Comparison of ENCODE assay signal across 8 mouse cellular contexts in the genomic region with DNA sequence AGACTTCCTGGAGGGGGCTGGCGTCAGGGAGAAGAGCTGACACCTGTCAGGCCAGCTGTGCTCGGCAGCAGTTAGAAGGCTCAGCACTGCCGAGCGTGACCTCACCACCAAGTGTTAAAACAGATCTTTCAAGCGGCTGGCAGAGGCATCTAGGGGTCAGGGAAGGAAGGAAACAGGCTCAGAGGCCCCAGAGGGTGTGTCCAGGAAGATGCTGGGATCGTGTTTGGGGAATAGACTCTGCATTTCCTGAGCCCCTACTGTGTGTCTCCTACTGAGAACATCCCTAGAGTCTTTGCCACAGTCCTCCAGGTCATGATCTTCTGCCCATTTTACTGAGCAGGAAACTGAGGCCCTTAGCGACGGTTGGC. TPM values are rescaled to one million over a fixed set of nuclear protein-coding genes. Genes with fewer than 3 reads are reported as not detected.
DNase-seq lines count a peak whose midpoint lies in the region; ATAC-seq and TF ChIP-seq lines count a peak whose summit lies in the region.

No protein-coding gene starts in this region.

- H3K27me3 ChIP-seq in midbrain, embryonic 10.5 days (ENCODE audit: low read depth, poor library complexity, severe bottlenecking) = peaks cover 8% of the 10 kb centered on the region; the same call in 1 of the 2 replicates
- H3K27me3 ChIP-seq in midbrain, embryonic 15.5 days (replicated peaks) = peaks cover 4% of the 10 kb centered on the region; the same call in 1 of the 2 replicates
- no peaks in the 10 kb centered on the region for H3K27me3 ChIP-seq in forebrain, embryonic 15.5 days
- H3K27me3 ChIP-seq in cerebellum, adult 2 months (ENCODE audit: control insufficient read depth, insufficient read depth, low read length) = no peaks in the 10 kb centered on the region

- 55% methylated on average over 8 of the region's 8 CpGs for WGBS in midbrain, embryonic 10.5 days
- 48% methylated on average over 8 of the region's 8 CpGs for WGBS in midbrain, embryonic 15.5 days
- 47% methylated on average over 8 of the region's 8 CpGs for WGBS in forebrain, embryonic 15.5 days
- 40% methylated on average over 8 of the region's 8 CpGs for WGBS in cerebellum, adult 2 months

- H3K4me3 ChIP-seq in midbrain, embryonic 10.5 days = peak overlapping the region; percentile 7; the same call in 1 of the 2 replicates
- no peak overlapping the region for H3K4me3 ChIP-seq in midbrain, embryonic 15.5 days
- H3K4me3 ChIP-seq in forebrain, embryonic 15.5 days = no peak overlapping the region
- H3K4me3 ChIP-seq in cerebellum, adult 2 months (replicated peaks; ENCODE audit: insufficient read depth, low read depth, low read length) = no peak overlapping the region

- no peak for TF ChIP-seq CTCF in cerebellum, adult 2 months (IDR thresholded peaks at IDR 0.05; ENCODE audit: borderline replicate concordance, insufficient read depth, low read depth, low read length)

- peaks cover 28% of the 10 kb centered on the region for H3K36me3 ChIP-seq in midbrain, embryonic 10.5 days
- no peaks in the 10 kb centered on the region for H3K36me3 ChIP-seq in midbrain, embryonic 15.5 days (replicated peaks)
- no peaks in the 10 kb centered on the region for H3K36me3 ChIP-seq in forebrain, embryonic 15.5 days

- no peak for ATAC-seq in midbrain, embryonic 15.5 days (replicated peaks)
- ATAC-seq in forebrain, embryonic 15.5 days (replicated peaks) = no peak

- H3K9ac ChIP-seq in midbrain, embryonic 15.5 days = no peak overlapping the region
- no peak overlapping the region for H3K9ac ChIP-seq in forebrain, embryonic 15.5 days (replicated peaks)

- TF ChIP-seq POLR2A in cerebellum, adult 2 months (IDR thresholded peaks at IDR 0.05; ENCODE audit: borderline replicate concordance, insufficient read depth, low read length) = no peak

- DNase-seq in midbrain, embryonic 10.5 days (ENCODE audit: low spot score) = no peak
- peak; percentile 45 for DNase-seq in kidney, postnatal 10 days
- peak; percentile 41 to 42 for DNase-seq in spleen, adult 18-20 months
- no peak for DNase-seq in cerebellum, adult 2 months
- no peak for DNase-seq in T-cell, adult 2 months (ENCODE audit: low spot score)
- no peak for DNase-seq in cerebellum, adult 11-12 months

- peak overlapping the region; percentile 70 for H3K27ac ChIP-seq in midbrain, embryonic 10.5 days (replicated peaks)
- no peak overlapping the region for H3K27ac ChIP-seq in midbrain, embryonic 15.5 days
- 0 out of 2 replicates have a peak overlapping the region, but pooled peaks have one; percentile 41 for H3K27ac ChIP-seq in forebrain, embryonic 15.5 days (replicated peaks)
- no peak overlapping the region for H3K27ac ChIP-seq in cerebellum, adult 2 months (ENCODE audit: insufficient read depth, low read length)

- H3K4me2 ChIP-seq in midbrain, embryonic 15.5 days = no peak overlapping the region
- no peak overlapping the region for H3K4me2 ChIP-seq in forebrain, embryonic 15.5 days (replicated peaks)

- H3K4me1 ChIP-seq in midbrain, embryonic 10.5 days = peaks cover 88% of the 10 kb centered on the region
- peaks cover 29% of the 10 kb centered on the region for H3K4me1 ChIP-seq in midbrain, embryonic 15.5 days
- H3K4me1 ChIP-seq in forebrain, embryonic 15.5 days = peaks cover 60% of the 10 kb centered on the region
- 0 out of 2 replicates have a peak, but pooled peaks cover 3% of the 10 kb centered on the region for H3K4me1 ChIP-seq in cerebellum, adult 2 months (ENCODE audit: control insufficient read depth, insufficient read depth, low read length)

- H3K9me3 ChIP-seq in midbrain, embryonic 10.5 days (replicated peaks) = no peaks in the 10 kb centered on the region
- no peaks in the 10 kb centered on the region for H3K9me3 ChIP-seq in midbrain, embryonic 15.5 days
- no peaks in the 10 kb centered on the region for H3K9me3 ChIP-seq in forebrain, embryonic 15.5 days

RNA-seq across cellular contexts. Expression of a gene that starts 5.0 kb away (rescaled TPM):
- polyA plus RNA-seq in midbrain, embryonic 10.5 days (2016; fragmentation: Nextera tagmentation; extraction: Ambion mirVana) = 10.3 and 10.8 TPM in 2 replicates
- polyA plus RNA-seq in midbrain, embryonic 15.5 days (2015; fragmentation: Nextera tagmentation; extraction: Ambion mirVana) = 2.2 and 2.3 TPM in 2 replicates
- polyA plus RNA-seq in forebrain, embryonic 15.5 days (2015; fragmentation: Nextera tagmentation; extraction: Ambion mirVana) = 5.4 and 6.0 TPM in 2 replicates
- polyA plus RNA-seq in cerebellum, adult 2 months (2012; rRNA removed) = 0.27 and 0.74 TPM in 2 replicates

RNA-seq across cellular contexts. Expression of a gene that starts 28.9 kb away (rescaled TPM):
- polyA plus RNA-seq in midbrain, embryonic 10.5 days (2016; fragmentation: Nextera tagmentation; extraction: Ambion mirVana) = 6.0 and 7.1 TPM in 2 replicates
- 5.1 and 5.2 TPM in 2 replicates for polyA plus RNA-seq in midbrain, embryonic 15.5 days (2015; fragmentation: Nextera tagmentation; extraction: Ambion mirVana)
- 3.4 and 3.7 TPM in 2 replicates for polyA plus RNA-seq in forebrain, embryonic 15.5 days (2015; fragmentation: Nextera tagmentation; extraction: Ambion mirVana)
- 5.5 and 6.3 TPM in 2 replicates for polyA plus RNA-seq in cerebellum, adult 2 months (2012; rRNA removed)

RNA-seq across cellular contexts. Expression of a gene that starts 33.9 kb away (rescaled TPM):
- 619 and 802 TPM in 2 replicates for polyA plus RNA-seq in midbrain, embryonic 10.5 days (2016; fragmentation: Nextera tagmentation; extraction: Ambion mirVana)
- polyA plus RNA-seq in midbrain, embryonic 15.5 days (2015; fragmentation: Nextera tagmentation; extraction: Ambion mirVana) = 127 and 151 TPM in 2 replicates
- 87.3 and 98.1 TPM in 2 replicates for polyA plus RNA-seq in forebrain, embryonic 15.5 days (2015; fragmentation: Nextera tagmentation; extraction: Ambion mirVana)
- polyA plus RNA-seq in cerebellum, adult 2 months (2012; rRNA removed) = 53.6 and 55.1 TPM in 2 replicates

Comparison
In these comparisons a context has a peak if more than half of its experiments do, and no peak if none do; other contexts are left out.
1. H3K27ac ChIP-seq: peak in midbrain, embryonic 10.5 days (single experiment) and forebrain, embryonic 15.5 days (single experiment); none in midbrain, embryonic 15.5 days (single experiment) and cerebellum, adult 2 months (single experiment).
2. DNase-seq: peak in kidney, postnatal 10 days (single experiment) and spleen, adult 18-20 months (2 of 2); none in midbrain, embryonic 10.5 days (single experiment), cerebellum, adult 2 months (0 of 2), T-cell, adult 2 months (single experiment) and cerebellum, adult 11-12 months (single experiment).